11 mouse cellular contexts compared by ENCODE assay signal in genomic region chr2:72197026-72197425, GRCm38 (mm10).
DNase-seq lines count a peak whose midpoint lies in the region; ATAC-seq and TF ChIP-seq lines count a peak whose summit lies in the region.
"Had no signal": no experiment of that assay in that cellular context is flagged by ENCODE, and none has a peak within 500 bp of the region (broad histone marks: within the 10 kb centered on the region; RNA-seq: fewer than 3 reads in every experiment).

No protein-coding gene starts in this region.

- ATAC-seq in CD4-positive, CD25-positive, alpha-beta regulatory T cell, adult 4 months = no peak
- ATAC-seq in megakaryocyte progenitor cell, adult 5-6 weeks (replicated peaks; ENCODE audit: poor library complexity) = peak; percentile 61
- ATAC-seq in midbrain, embryonic 13.5 days = no peak
- ATAC-seq: intestine, embryonic 15.5 days had no signal

- H3K9ac ChIP-seq in midbrain, embryonic 13.5 days (replicated peaks) = no peak overlapping the region
- H3K9ac ChIP-seq: intestine, embryonic 15.5 days; midbrain, embryonic 12.5 days had no signal

- H3K27ac ChIP-seq in left cerebral cortex, adult 2 months = no peak overlapping the region
- no peak overlapping the region for H3K27ac ChIP-seq in midbrain, embryonic 13.5 days
- H3K27ac ChIP-seq: intestine, embryonic 15.5 days; midbrain, embryonic 12.5 days had no signal

- no peaks in the 10 kb centered on the region for H3K9me3 ChIP-seq in midbrain, embryonic 13.5 days
- H3K9me3 ChIP-seq: intestine, embryonic 15.5 days; midbrain, embryonic 12.5 days had no signal

- 66% methylated on average over 3 of the region's 3 CpGs for WGBS in midbrain, embryonic 13.5 days

- no peak overlapping the region for H3K4me2 ChIP-seq in midbrain, embryonic 13.5 days (replicated peaks)
- H3K4me2 ChIP-seq: intestine, embryonic 15.5 days; midbrain, embryonic 12.5 days had no signal

- peak; percentile 24 for TF ChIP-seq CTCF in left cerebral cortex, adult 2 months (IDR thresholded peaks at IDR 0.05)

- H3K4me3 ChIP-seq in left cerebral cortex, adult 2 months = no peak overlapping the region
- no peak overlapping the region for H3K4me3 ChIP-seq in midbrain, embryonic 13.5 days (replicated peaks)
- H3K4me3 ChIP-seq: intestine, embryonic 15.5 days; midbrain, embryonic 12.5 days had no signal

- H3K36me3 ChIP-seq in midbrain, embryonic 13.5 days = peaks cover 5% of the 10 kb centered on the region; the same call in 1 of the 2 replicates
- H3K36me3 ChIP-seq: intestine, embryonic 15.5 days; midbrain, embryonic 12.5 days had no signal

- peak; percentile 14 for DNase-seq in CD4-positive, CD25-positive, alpha-beta regulatory T cell, adult 2 months (ENCODE audit: low read depth, low spot score)
- DNase-seq in left cerebral cortex, adult 2 months (ENCODE audit: extremely low spot score in 1 of 2, low spot score in 2 of 2) = no peak
- DNase-seq in left cerebral cortex, adult 8-10 months (ENCODE audit: low spot score in 2 of 2) = no peak
- DNase-seq in ZHBTc4 (ENCODE audit: low read depth, low spot score) = peak; percentile 42
- no peak for DNase-seq in right cerebral cortex, adult 2 months (ENCODE audit: low spot score in 2 of 2)
- DNase-seq: gastrocnemius, postnatal 36 days had no signal

- intact Hi-C loops in left cerebral cortex, adult 2 months (cut with DNase I) = no loop called here

- peaks cover 5% of the 10 kb centered on the region; the same call in 1 of the 2 replicates for H3K4me1 ChIP-seq in midbrain, embryonic 13.5 days (replicated peaks)
- H3K4me1 ChIP-seq: intestine, embryonic 15.5 days had no signal

- H3K27me3 ChIP-seq in midbrain, embryonic 13.5 days = no peaks in the 10 kb centered on the region
- H3K27me3 ChIP-seq: intestine, embryonic 15.5 days; midbrain, embryonic 12.5 days had no signal

Comparison
In these comparisons a context has a peak if more than half of its experiments do, and no peak if none do; other contexts are left out.
1. DNase-seq: peak in CD4-positive, CD25-positive, alpha-beta regulatory T cell, adult 2 months (single experiment) and ZHBTc4 (single experiment); none in left cerebral cortex, adult 2 months (0 of 2), left cerebral cortex, adult 8-10 months (0 of 2) and right cerebral cortex, adult 2 months (0 of 2).